Mouse (Mus musculus): ENCODE measurements at regions not wholly inside any gene's neighbourhood (a gene's known extent, or its start where the extent isn't known, plus 50 kb on each side); places are given as distances from the start of the nearest gene placed in this dataset.

DNA sequence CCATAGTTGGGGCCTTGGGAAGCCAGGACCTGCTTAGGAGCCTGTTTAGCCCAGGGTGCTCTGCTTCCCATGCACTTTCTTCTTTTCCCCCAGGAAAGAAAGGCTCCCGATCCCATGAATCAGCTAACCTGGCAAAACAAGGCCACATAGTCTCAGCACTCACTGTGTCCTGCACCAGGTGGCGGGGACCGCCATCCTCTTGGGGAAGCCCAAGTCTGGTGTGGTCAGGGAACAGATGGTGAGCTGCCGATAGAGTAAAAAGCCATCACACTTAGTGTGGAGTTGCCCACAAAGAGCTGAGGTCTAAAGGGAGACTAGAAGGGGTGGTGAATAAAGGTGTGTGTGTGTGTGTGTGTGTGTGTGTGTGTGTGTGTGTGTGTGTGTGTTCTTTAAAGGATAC lies 57.0 kb upstream of the Lrpap1 start:
- DNase-seq (ENCODE audit: low spot score): no peak

DNA sequence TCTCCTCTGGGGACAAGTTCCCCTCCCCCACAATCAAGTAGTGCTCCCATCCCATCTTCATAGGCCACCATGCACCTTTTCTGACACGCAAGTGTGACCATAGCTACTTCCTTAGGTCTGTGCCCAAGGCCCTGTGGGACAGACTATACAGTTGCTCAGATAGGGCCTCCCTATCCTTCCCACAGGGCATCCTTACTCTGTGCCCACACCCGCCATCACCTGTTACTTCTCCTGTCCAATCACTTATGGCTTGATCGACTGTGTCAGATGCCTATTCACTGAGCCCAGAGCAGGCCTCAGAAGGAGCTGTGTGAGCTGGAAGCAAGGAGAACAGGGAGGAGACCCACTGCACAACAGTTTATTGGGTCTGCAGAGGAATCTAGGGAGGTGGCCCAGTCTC lies 56.6 kb upstream of the Lrpap1 start:
- DNase-seq (ENCODE audit: low spot score): no peak

DNA sequence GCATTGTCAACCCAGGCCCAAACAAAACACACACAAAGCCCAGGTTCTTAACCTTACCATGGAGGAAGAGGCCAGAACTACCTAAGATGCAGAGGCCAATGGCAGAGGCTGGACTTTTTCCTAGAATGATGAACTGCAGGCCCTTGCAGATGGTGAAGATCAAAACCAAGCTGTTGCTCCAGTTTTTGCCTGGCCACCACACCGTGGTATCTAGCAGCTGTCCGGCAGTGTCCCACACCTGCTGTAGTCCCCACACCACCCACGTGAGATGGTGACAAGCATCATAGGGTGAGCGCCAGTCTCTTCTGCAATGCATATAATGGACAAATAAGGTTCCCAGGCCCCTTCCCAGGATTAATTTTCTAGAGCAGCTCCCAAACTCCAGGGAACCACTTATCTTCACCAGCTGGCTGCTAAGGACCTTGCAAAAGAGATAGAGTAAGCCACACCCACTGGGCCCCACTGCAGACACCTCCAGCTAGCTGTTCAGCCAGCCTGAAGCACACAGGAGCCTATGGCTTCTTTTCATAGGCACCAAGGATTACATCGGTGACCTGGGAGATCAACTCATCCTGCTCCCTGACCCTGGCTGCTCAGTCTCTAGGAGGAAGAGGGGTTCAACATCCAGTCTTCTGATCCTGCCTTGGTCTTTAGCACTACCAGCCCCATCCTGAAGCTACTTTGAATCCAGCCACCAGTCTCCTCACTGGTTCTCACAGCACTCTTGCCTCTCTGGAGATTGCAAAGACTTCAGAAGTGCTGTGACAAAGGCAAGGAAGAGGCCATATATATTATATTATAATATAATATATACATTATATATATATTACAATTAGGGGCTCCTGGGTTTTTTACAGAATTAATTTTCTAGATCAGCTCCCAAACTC lies 55.6 kb upstream of the Lrpap1 start:
- DNase-seq (ENCODE audit: low spot score): no peak

DNA sequence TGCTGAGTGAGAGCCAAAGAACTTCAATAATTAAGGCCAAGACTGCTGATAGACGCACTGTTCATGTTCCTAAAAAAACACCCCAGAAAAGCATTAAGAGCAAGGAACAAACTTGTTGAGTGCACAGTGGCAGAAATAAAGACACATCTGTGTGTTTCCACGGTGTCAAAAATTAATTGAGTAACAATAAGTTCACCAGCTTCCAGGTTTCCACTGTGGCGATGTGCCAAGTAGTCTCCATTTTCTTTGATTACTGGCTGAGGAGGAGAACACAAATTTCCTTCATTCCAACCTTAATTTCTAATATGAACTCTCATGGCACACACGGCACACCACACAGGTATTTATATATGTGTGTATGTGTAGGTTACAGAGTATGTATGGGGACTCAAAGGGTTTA lies 54.3 kb upstream of the Lrpap1 start:
- DNase-seq (ENCODE audit: low spot score): no peak

GRCm38 (mm10) chr5:35159178-35159661 lies 53.7 kb upstream of the Lrpap1 start:
- DNase-seq (ENCODE audit: low spot score): no peak

DNA sequence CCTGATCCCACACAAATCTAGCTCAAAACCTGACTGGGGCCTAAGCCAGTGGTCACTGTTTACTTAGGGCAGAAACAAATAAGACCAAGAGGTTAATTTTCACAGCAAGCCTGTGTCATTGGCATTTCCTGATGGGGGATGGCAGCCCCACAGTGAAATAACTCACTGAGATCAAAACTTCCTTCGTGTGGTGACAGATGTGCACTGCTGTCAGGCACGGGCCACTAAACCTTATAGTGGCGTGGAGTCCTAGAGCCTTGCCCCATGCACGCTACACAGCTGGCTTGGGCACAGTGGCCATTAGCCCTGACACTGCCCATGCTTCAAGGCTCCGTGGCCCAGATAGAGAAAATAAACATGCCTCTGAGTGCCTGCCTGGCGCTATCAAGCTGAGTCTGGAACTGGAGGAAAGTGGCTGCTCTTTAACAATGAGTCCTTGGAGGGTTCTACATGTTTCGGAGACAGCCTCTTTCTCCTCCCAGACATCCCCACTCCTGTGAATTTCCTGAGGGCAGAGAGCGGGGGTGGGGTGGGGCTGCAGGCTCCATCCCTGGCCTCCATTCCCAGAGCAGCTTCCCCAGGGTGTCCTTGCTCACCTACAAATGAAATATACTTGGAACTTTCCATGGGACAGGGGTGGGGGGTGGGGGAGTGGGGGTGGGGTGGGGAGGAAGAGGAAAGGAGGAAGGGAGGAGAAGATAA lies 52.9 kb upstream of the Lrpap1 start:
- DNase-seq (ENCODE audit: low spot score): no peak

DNA sequence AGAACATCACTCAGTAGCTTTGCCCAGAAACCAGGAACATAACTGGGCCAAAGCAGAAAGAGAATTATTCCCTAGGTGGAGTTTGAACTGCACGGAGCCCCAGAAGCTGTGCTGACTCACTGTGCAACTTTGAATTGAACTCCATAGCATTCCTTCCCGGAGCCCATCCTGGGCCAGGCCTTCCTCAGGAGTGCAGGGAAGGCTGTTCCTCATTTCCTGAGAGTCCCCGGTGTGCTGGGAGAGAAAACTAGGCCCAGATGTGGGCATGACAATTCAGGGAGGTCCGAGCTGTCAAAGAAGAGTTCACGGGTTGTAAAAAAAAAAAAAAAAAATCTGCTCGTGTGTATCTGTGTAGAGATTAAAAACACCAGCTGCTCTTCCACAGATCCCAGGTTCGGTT lies 50.8 kb upstream of the Lrpap1 start:
- DNase-seq (ENCODE audit: low spot score): no peak

DNA sequence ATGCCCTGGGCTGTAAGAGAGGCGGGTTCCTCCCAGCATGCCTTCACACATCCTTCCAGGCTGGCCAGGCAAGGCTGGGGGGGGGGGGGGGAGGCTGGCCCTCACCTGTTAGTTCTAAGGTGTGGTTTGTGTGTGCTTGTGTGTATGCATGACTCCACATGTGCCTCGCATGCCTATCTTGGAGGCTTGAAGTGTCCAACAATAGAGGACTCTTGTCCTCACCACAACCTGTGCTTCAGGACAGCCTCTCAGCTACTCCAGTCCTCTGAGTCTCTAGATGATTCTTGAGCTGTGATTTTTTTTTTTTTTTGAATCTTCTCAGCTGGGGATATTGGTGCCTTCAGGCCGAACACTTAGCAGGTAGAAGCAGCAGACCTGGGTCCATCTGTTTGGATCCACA lies 50.2 kb upstream of the Lrpap1 start:
- DNase-seq (ENCODE audit: low spot score): no peak
